Mouse (Mus musculus) hindlimb bud, embryonic 11.5 days (tissue): Measurements from ENCODE around the gene Trh.

Source experiments
- DNase-seq: peaks from one replicate; pipeline ENCODE4 v3.0.0-alpha.2; 2012; ENCODE audit warnings: low read depth, low spot score; ENCODE audit errors: extremely low spot score

Gene Trh

GRCm38 (mm10) chr6:92244591-92244990, at the start of gene Trh:
Trh (minus strand) TSS chr6:92244650.
- no peak for DNase-seq

- no peak for DNase-seq
These were observed 46.4 kb upstream of the Trh start for GRCm38 (mm10) chr6:92290826-92291225.

GRCm38 (mm10) chr6:92286889-92287288, 42.4 kb upstream of the Trh start:
- DNase-seq: no peak

GRCm38 (mm10) chr6:92286258-92286888, 41.9 kb upstream of the Trh start:
- DNase-seq: peak; percentile 42

- no peak for DNase-seq
These were observed 41.1 kb upstream of the Trh start for GRCm38 (mm10) chr6:92285559-92285958.

- no peak for DNase-seq
These were observed 32.7 kb upstream of the Trh start for GRCm38 (mm10) chr6:92277179-92277578.

GRCm38 (mm10) chr6:92273652-92274322, 29.3 kb upstream of the Trh start:
- DNase-seq: no peak

- DNase-seq: no peak
These were observed 28.2 kb upstream of the Trh start for GRCm38 (mm10) chr6:92272601-92273000.

GRCm38 (mm10) chr6:92269019-92269418, 24.6 kb upstream of the Trh start:
- peak; percentile 53 for DNase-seq

GRCm38 (mm10) chr6:92268001-92268400, 23.6 kb upstream of the Trh start:
- DNase-seq: no peak

GRCm38 (mm10) chr6:92261162-92261843, 16.9 kb upstream of the Trh start:
- DNase-seq: no peak

- no peak for DNase-seq
These were observed 10.9 kb upstream of the Trh start for GRCm38 (mm10) chr6:92255346-92255745.

- no peak for DNase-seq
These were observed 8.9 kb upstream of the Trh start for GRCm38 (mm10) chr6:92253253-92253870.

- DNase-seq: no peak
These were observed 2.9 kb upstream of the Trh start for GRCm38 (mm10) chr6:92247215-92247919.

GRCm38 (mm10) chr6:92246335-92246734, 1.9 kb upstream of the Trh start:
- no peak for DNase-seq

- DNase-seq: no peak
These were observed 3.1 kb downstream of the Trh start for GRCm38 (mm10) chr6:92241178-92241906.

GRCm38 (mm10) chr6:92235036-92235435, 9.4 kb downstream of the Trh start:
- no peak for DNase-seq

- DNase-seq: no peak
These were observed 12.7 kb downstream of the Trh start for GRCm38 (mm10) chr6:92231762-92232161.

- DNase-seq: no peak
These were observed 13.1 kb downstream of the Trh start for GRCm38 (mm10) chr6:92231356-92231755.

GRCm38 (mm10) chr6:92229586-92229985, 14.9 kb downstream of the Trh start:
- DNase-seq: no peak
